Mouse (Mus musculus) MEL (cell line): Measurements from ENCODE around the gene Smyd1.

Source experiments
- NRF1 ChIP-seq: IDR thresholded peaks from 2 replicates; pipeline ENCODE4 v1.6.1; 2014; ENCODE audit warnings: low read depth, mild to moderate bottlenecking, inconsistent platforms, low read length, improper control_type of control experiment, moderate library complexity; ENCODE audit not compliant: poor library complexity, insufficient read depth, severe bottlenecking
- POLR2A ChIP-seq, 2 experiments: IDR thresholded peaks; 2 replicates each; pipeline ENCODE4 v1.6.1; 2011 to 2012; ENCODE audit warnings: low read length in 2 of 2, mild to moderate bottlenecking in 2 of 2, control low read depth in 1 of 2, improper control_type of control experiment in 1 of 2, low read depth in 1 of 2, moderate library complexity in 1 of 2; ENCODE audit not compliant: control insufficient read depth in 1 of 2, insufficient read depth in 1 of 2, poor library complexity in 1 of 2
- POLR2AphosphoS5 ChIP-seq: IDR thresholded peaks from 2 replicates; pipeline ENCODE4 v1.6.1; 2012; ENCODE audit warnings: low read depth, borderline replicate concordance, mild to moderate bottlenecking, inconsistent platforms, low read length, moderate library complexity, mixed read lengths
- ZC3H11A ChIP-seq: IDR thresholded peaks from 2 replicates; pipeline ENCODE4 v1.6.1; 2012; ENCODE audit warnings: low read depth, mild to moderate bottlenecking, inconsistent platforms, low read length, improper control_type of control experiment

DNA sequence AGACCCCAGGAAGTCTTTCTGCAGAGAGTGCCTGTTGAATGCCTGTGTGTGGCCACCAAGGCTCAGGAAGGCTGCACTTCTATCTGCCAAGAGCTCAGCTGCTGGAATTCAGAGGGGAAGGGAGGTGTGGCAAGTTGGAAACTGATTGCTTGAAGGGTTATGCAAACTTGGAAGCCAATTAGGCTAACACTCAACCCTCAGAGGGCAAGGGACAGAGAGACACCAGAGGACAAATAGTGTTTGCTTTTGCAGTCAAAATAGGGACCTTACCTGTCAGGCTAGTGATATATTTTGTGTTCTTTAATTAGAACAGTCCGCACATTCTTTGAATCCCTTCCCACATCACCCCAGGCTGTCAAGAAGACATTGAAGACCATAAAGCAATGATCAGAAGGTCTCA lies 132.5 kb downstream of the Smyd1 start:
- no peak for TF ChIP-seq NRF1
- no peak for TF ChIP-seq POLR2A (IDR thresholded peaks at IDR 0.05; ENCODE audit: control insufficient read depth in 1 of 2, insufficient read depth in 1 of 2, low read depth in 1 of 2, low read length in 2 of 2, poor library complexity in 1 of 2)
- TF ChIP-seq ZC3H11A = no peak
- no peak for TF ChIP-seq POLR2AphosphoS5
